In the genomic region with DNA sequence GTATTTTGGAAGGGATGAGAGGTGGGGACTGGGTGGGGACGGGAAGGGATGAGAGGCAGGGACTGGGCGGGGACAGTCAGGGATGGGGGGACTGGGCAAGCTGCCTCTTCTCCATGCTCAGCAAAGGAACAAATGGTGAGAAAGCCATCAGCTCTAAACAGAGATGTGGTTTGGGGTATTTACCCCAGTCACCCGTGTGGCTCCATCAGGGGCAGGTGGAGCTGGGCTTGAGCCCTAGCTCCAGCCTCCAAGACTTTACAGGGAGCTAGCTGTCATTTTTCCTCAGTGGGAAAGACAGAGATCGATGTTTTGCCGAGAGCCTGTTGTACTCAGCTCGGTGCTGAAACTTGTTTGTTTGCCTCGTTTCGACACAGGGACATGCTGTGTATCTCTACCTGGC, we compare ENCODE assay signal across 18 mouse cellular contexts.
"Had no signal": no experiment of that assay in that cellular context is flagged by ENCODE, and none has a peak within 500 bp of the region (broad histone marks: within the 10 kb centered on the region; RNA-seq: fewer than 3 reads in every experiment).

No protein-coding gene starts in this region.

- ATAC-seq: intestine, embryonic 15.5 days had no signal

- H3K27me3 ChIP-seq: intestine, embryonic 15.5 days; kidney, embryonic 15.5 days; lung, embryonic 15.5 days; midbrain, embryonic 12.5 days; midbrain, embryonic 15.5 days; neural tube, embryonic 13.5 days; stomach, embryonic 15.5 days had no signal

- H3K4me3 ChIP-seq: intestine, embryonic 15.5 days; kidney, embryonic 15.5 days; lung, embryonic 15.5 days; midbrain, embryonic 12.5 days; midbrain, embryonic 15.5 days; neural tube, embryonic 13.5 days; stomach, embryonic 15.5 days had no signal

- H3K27ac ChIP-seq: intestine, embryonic 15.5 days; liver, embryonic 14.5 days; lung, embryonic 15.5 days; macrophage; midbrain, embryonic 12.5 days; midbrain, embryonic 15.5 days; neural tube, embryonic 13.5 days; stomach, embryonic 15.5 days had no signal

- H3K4me1 ChIP-seq: midbrain, embryonic 12.5 days had no signal

- DNase-seq: kidney, adult 11 months; kidney, adult 8-10 months; kidney, postnatal 10 days; kidney, postnatal 36 days; lung, adult 18-20 months; retina, postnatal 1 day; right cerebral cortex, postnatal 25 days; spleen, adult 18-20 months; thymus, postnatal 25 days had no signal

- H3K4me2 ChIP-seq: intestine, embryonic 15.5 days; kidney, embryonic 15.5 days; lung, embryonic 15.5 days; midbrain, embryonic 12.5 days; midbrain, embryonic 15.5 days; neural tube, embryonic 13.5 days; stomach, embryonic 15.5 days had no signal

- H3K36me3 ChIP-seq: intestine, embryonic 15.5 days; lung, embryonic 15.5 days; midbrain, embryonic 12.5 days; midbrain, embryonic 15.5 days; neural tube, embryonic 13.5 days had no signal

- H3K9me3 ChIP-seq: intestine, embryonic 15.5 days; kidney, embryonic 15.5 days; lung, embryonic 15.5 days; midbrain, embryonic 12.5 days; midbrain, embryonic 15.5 days; neural tube, embryonic 13.5 days; stomach, embryonic 15.5 days had no signal

- H3K9ac ChIP-seq: intestine, embryonic 15.5 days; kidney, embryonic 15.5 days; liver, embryonic 14.5 days; lung, embryonic 15.5 days; midbrain, embryonic 12.5 days; midbrain, embryonic 15.5 days; neural tube, embryonic 13.5 days; stomach, embryonic 15.5 days had no signal
